Mouse (Mus musculus): ENCODE measurements around the gene Luc7l.
A peak's percentile ranks its signal among the peaks of the same experiment; 100 is the strongest.

DNA sequence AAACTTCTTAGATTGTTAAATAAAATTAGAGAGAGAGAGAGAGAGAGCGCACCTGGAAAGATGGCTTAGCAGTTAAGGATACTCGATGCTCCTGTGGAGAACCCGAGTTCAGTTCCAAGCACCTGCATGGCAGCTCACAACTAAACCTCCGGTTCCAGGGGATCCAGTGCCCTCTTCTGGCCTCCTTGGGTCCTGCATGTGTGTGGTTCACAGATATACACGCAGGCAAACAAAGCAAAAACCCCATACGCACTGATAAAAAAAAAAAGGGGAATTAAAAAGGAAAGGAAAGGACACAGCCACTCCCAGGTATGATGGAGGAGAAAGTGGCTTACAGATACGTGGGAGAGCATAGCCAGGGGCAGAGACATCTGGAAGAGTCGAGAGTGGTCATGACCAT is 19.8 kb upstream of the Luc7l start:
- TF ChIP-seq CTCF (IDR thresholded peaks at IDR 0.05; ENCODE audit: control insufficient read depth, insufficient read depth, low read length) (peak; percentile 52), POLR2A (IDR thresholded peaks at IDR 0.05; ENCODE audit: borderline replicate concordance, control insufficient read depth, low read depth, low read length) (no peak)

Measured in bone marrow, adult 2 months (tissue).